Mouse (Mus musculus): Measurements from ENCODE around the gene Limk1. TPM values are rescaled to one million over a fixed set of nuclear protein-coding genes. Genes with fewer than 3 reads are reported as not detected.
A peak's percentile ranks its signal among the peaks of the same experiment; 100 is the strongest.

Limk1 gene
- total and polyA plus RNA-seq, 3 experiments: 7.2 to 27.7 (median 10.8) TPM

DNA sequence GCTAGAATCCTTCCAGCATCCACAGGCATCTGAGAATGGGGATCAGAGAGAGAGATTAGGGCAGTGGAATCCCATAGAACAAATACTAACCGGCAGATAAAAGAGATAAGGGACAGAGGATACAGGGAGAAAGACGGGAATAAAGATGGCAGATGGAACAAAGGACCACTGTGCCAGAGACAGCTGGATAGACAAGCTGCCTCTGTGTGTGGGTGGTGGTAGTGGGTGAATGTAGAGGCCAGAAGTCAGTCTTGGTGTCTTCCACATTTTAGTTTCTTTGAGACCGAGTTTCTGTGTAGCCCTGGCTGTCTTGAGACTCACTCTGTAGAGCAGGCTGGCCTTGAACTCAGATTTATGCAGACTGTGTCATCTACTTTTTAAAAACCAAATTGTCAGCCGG is 72.6 kb downstream of the Limk1 start:
- H3K27me3 ChIP-seq (replicated peaks): no peaks in the 10 kb centered on the region
- H3K4me2 ChIP-seq (ENCODE audit: insufficient read depth, low read depth, poor library complexity, severe bottlenecking): peak overlapping the region; percentile 53
- no peaks in the 10 kb centered on the region for H3K9me3 ChIP-seq (replicated peaks; ENCODE audit: low read length)
- H3K27ac ChIP-seq (ENCODE audit: insufficient read depth, low read depth): peak overlapping the region; percentile 98
- dilution Hi-C loops (cut with MboI; ENCODE audit: extremely low pct_ligation_motif_present, extremely low pct_unique_long_range_greater_than_20kb, low sequenced_read_pairs): no loop called here
- peak overlapping the region in 2 of 3 experiments; percentile 73 to 78 for H3K4me3 ChIP-seq (replicated peaks in 1 of 3; ENCODE audit: low read depth in 2 of 3, low read length in 2 of 3, poor library complexity in 1 of 3)
- DNase-seq (ENCODE audit: extremely low read depth): no peak
- peaks cover 28% of the 10 kb centered on the region for H3K79me2 ChIP-seq (replicated peaks; ENCODE audit: control insufficient read depth, extremely low read depth, insufficient read depth, poor library complexity, severe bottlenecking)
- peaks cover 29 to 49% of the 10 kb centered on the region in 2 experiments for H3K36me3 ChIP-seq (replicated peaks in 1 of 2; ENCODE audit: control insufficient read depth in 1 of 2, insufficient read depth in 1 of 2, low read length in 1 of 2)
- TF ChIP-seq POLR2A (IDR thresholded peaks at IDR 0.05; ENCODE audit: low read depth, low read length): no peak
- TF ChIP-seq TBP (conservative IDR thresholded peaks at IDR 0.05; ENCODE audit: low read depth, low read length): no peak
- TF ChIP-seq USF1 (IDR thresholded peaks at IDR 0.05; ENCODE audit: low read depth, low read length): no peak
- TF ChIP-seq POLR2AphosphoS2 (IDR thresholded peaks at IDR 0.05; ENCODE audit: low read depth, low read length): no peak; the same call in 1 of the 2 replicates
- no peak for TF ChIP-seq CTCF (conservative IDR thresholded peaks at IDR 0.05 in 1 of 2, IDR thresholded peaks at IDR 0.05 in 1 of 2; ENCODE audit: low read depth in 2 of 2, low read length in 2 of 2)
- TF ChIP-seq MAZ (IDR thresholded peaks at IDR 0.05; ENCODE audit: low read depth, low read length): no peak
- in situ Hi-C loops (cut with MboI; ENCODE audit: low pct_ligation_motif_present, low pct_unique_long_range_greater_than_20kb, low sequenced_read_pairs): loop anchor here (5.0 to 25.0 kb wide), 3 partner anchors 33 to 253 kb away; partner anchors contain the start of gene Rfc2
- peak overlapping the region; percentile 37; the same call in 1 of the 2 replicates for H3K9ac ChIP-seq (ENCODE audit: insufficient read depth, low read depth)
- H3K4me1 ChIP-seq (ENCODE audit: control insufficient read depth in 1 of 2, insufficient read depth in 2 of 2): peaks cover 18 to 37% of the 10 kb centered on the region in 2 experiments

DNA sequence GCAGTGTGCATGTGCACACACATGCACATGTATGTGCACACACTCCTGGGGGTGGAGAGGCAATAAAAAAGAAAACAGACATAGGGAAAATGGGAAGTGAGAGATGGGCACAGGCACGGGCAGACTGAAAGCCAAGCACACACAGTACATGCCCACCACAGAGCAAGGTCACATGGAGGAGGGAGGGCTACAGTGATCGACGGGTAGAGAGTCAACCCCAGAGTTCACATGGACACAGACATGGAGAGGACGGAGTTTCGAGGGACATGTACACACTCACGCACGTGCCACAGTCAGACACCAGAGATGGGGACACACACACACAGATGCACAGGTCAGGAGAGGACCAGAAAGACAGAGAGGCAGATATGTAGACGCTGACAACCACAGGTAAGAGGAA is 73.0 kb downstream of the Limk1 start:
- H3K27ac ChIP-seq (ENCODE audit: insufficient read depth, low read depth): peak overlapping the region; percentile 98
- no peaks in the 10 kb centered on the region for H3K27me3 ChIP-seq (replicated peaks)
- peaks cover 18 to 38% of the 10 kb centered on the region in 2 experiments for H3K4me1 ChIP-seq (ENCODE audit: control insufficient read depth in 1 of 2, insufficient read depth in 2 of 2)
- H3K36me3 ChIP-seq (replicated peaks in 1 of 2; ENCODE audit: control insufficient read depth in 1 of 2, insufficient read depth in 1 of 2, low read length in 1 of 2): peaks cover 25 to 45% of the 10 kb centered on the region in 2 experiments
- H3K9ac ChIP-seq (ENCODE audit: insufficient read depth, low read depth): peak overlapping the region; percentile 37; the same call in 1 of the 2 replicates
- H3K4me2 ChIP-seq (ENCODE audit: insufficient read depth, low read depth, poor library complexity, severe bottlenecking): peak overlapping the region; percentile 53
- H3K4me3 ChIP-seq (replicated peaks in 1 of 3; ENCODE audit: low read depth in 2 of 3, low read length in 2 of 3, poor library complexity in 1 of 3): peak overlapping the region; percentile 63 to 78 (median 73)
- H3K9me3 ChIP-seq (replicated peaks; ENCODE audit: low read length): no peaks in the 10 kb centered on the region
- in situ Hi-C loops (cut with MboI; ENCODE audit: low pct_ligation_motif_present, low pct_unique_long_range_greater_than_20kb, low sequenced_read_pairs): loop anchor here (5.0 to 25.0 kb wide), 3 partner anchors 33 to 253 kb away; partner anchors contain the start of gene Rfc2
- peak; percentile 85 for TF ChIP-seq MYC (IDR thresholded peaks at IDR 0.05; ENCODE audit: low read depth, low read length)
- TF ChIP-seq NELFE (IDR thresholded peaks at IDR 0.05; ENCODE audit: low read depth, low read length): peak; percentile 0; the same call in 1 of the 2 replicates
- TF ChIP-seq USF1 (IDR thresholded peaks at IDR 0.05; ENCODE audit: low read depth, low read length): peak; percentile 39
- TF ChIP-seq JUND (conservative IDR thresholded peaks at IDR 0.05; ENCODE audit: low read depth, low read length): no peak
- TF ChIP-seq TBP (conservative IDR thresholded peaks at IDR 0.05; ENCODE audit: low read depth, low read length): no peak
- no peak for TF ChIP-seq EP300 (IDR thresholded peaks at IDR 0.05; ENCODE audit: low read length)
- TF ChIP-seq MEF2A (IDR thresholded peaks at IDR 0.05; ENCODE audit: borderline replicate concordance, low read depth, low read length): no peak
- TF ChIP-seq IRF4 (IDR thresholded peaks at IDR 0.05; ENCODE audit: low read depth, low read length): peak; percentile 67
- TF ChIP-seq MAFK (IDR thresholded peaks at IDR 0.05; ENCODE audit: insufficient replicate concordance, low read length): no peak
- no peak for TF ChIP-seq UBTF (IDR thresholded peaks at IDR 0.05; ENCODE audit: low read depth, low read length)
- peak; percentile 59; the same call in 1 of the 2 replicates for TF ChIP-seq MAX (IDR thresholded peaks at IDR 0.05; ENCODE audit: low read length)
- no peak for TF ChIP-seq CTCF (conservative IDR thresholded peaks at IDR 0.05 in 1 of 2, IDR thresholded peaks at IDR 0.05 in 1 of 2; ENCODE audit: low read depth in 2 of 2, low read length in 2 of 2)
- TF ChIP-seq MXI1 (IDR thresholded peaks at IDR 0.05; ENCODE audit: low read depth, low read length): peak; percentile 65
- TF ChIP-seq USF2 (conservative IDR thresholded peaks at IDR 0.05; ENCODE audit: low read depth, low read length): no peak
- no peak for TF ChIP-seq ZKSCAN1 (IDR thresholded peaks at IDR 0.05; ENCODE audit: borderline replicate concordance, low read depth, low read length)
- TF ChIP-seq BHLHE40 (IDR thresholded peaks at IDR 0.05; ENCODE audit: low read depth, low read length): peak; percentile 87
- no peak for TF ChIP-seq ZC3H11A (IDR thresholded peaks at IDR 0.05; ENCODE audit: low read depth, low read length)
- no peak for TF ChIP-seq SIN3A (IDR thresholded peaks at IDR 0.05; ENCODE audit: low read length)
- TF ChIP-seq ETS1 (conservative IDR thresholded peaks at IDR 0.05; ENCODE audit: low read depth, low read length): peak; percentile 20
- TF ChIP-seq KAT2A (IDR thresholded peaks at IDR 0.05; ENCODE audit: insufficient replicate concordance, low read length): no peak
- no peak for TF ChIP-seq JUN (IDR thresholded peaks at IDR 0.05; ENCODE audit: insufficient read depth, low read depth, low read length)
- peak; percentile 53; the same call in 1 of the 2 replicates for TF ChIP-seq RCOR1 (conservative IDR thresholded peaks at IDR 0.05; ENCODE audit: low read depth, low read length)
- no peak for DNase-seq (ENCODE audit: extremely low read depth)
- H3K79me2 ChIP-seq (replicated peaks; ENCODE audit: control insufficient read depth, extremely low read depth, insufficient read depth, poor library complexity, severe bottlenecking): peaks cover 32% of the 10 kb centered on the region
- dilution Hi-C loops (cut with MboI; ENCODE audit: extremely low pct_ligation_motif_present, extremely low pct_unique_long_range_greater_than_20kb, low sequenced_read_pairs): no loop called here

All from CH12.LX (cell line).